Mouse (Mus musculus) heart, adult 18-20 months (tissue): ENCODE results near the gene Gm10720. TPM values are rescaled to one million over a fixed set of nuclear protein-coding genes. Genes with fewer than 3 reads are reported as not detected.
"Not testable (repeated sequence)": the region's sequence is repeated elsewhere in the genome, so short reads cannot be mapped to it uniquely, and the experiment has no call there.

Experiments used
- DNase-seq, 2 experiments: peaks; one replicate each; pipeline ENCODE4 v3.0.0; 2021 to 2022; ENCODE audit warnings: mixed read lengths in 1 of 2
- microRNA-seq, 2 experiments: library from miRNA; unstranded; fragments of <30 nt; microRNA quantifications; one replicate each; pipeline ENCODE4 v1.2.0; 2022
- total RNA-seq, 2 experiments: library from RNA; stranded (reverse); gene quantifications; 2 replicates each; pipeline ENCODE4 v1.2.3; 2021

The Gm10720 gene
- total RNA-seq, 2 experiments from 2014 or later: not detected

DNA sequence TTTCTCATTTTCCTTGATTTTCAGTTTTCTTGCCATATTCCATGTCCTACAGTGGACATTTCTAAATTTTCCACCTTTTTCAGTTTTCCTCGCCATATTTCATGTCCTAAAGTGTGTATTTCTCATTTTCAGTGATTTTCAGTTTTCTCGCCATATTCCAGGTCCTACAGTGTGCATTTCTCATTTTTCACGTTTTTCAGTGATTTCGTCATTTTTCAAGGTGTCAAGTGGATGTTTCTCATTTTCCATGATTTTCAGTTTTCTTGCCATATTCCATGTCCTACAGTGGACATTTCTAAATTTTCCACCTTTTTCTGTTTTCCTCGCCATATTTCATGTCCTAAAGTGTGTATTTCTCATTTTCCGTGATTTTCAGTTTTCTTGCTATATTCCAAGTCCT, 10.2 kb downstream of the Gm10720 start:
- peak; percentile 54 to 73 for DNase-seq

GRCm38 (mm10) chr9:3026136-3026535, 10.7 kb downstream of the Gm10720 start:
- DNase-seq: not testable (repeated sequence)

DNA sequence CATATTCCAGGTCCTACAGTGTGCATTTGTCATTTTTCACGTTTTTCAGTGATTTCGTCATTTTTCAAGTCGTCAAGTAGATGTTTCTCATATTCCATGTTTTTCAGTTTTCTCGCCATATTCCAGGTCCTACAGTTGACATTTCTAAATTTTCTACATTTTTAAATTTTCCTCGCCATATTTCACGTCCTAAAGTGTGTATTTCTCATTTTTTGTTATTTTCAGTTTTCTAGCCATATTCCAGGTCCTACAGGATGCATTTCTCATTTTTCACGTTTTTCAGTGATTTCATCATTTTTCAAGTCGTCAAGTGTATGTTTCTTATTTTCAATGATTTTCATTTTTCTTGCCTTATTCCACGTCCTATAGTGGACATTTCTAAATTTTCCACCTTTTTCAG, 11.3 kb downstream of the Gm10720 start:
- not testable (repeated sequence) for DNase-seq

DNA sequence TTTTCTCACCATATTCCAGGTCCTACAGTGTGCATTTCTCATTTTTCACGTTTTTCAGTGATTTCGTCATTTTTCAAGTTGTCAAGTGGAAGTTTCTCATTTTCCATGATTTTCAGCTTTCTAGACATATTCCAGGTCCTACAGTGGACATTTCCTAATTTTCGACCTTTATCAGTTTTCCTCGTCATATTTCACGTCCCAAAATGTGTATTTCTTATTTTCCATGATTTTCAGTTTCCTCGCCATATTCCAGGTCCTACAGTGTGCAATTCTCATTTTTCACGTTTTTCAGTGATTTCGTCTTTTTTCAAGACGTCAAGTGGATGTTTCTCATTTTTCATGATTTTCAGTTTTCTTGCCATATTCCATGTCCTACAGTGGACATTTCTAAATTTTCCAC, 11.7 kb downstream of the Gm10720 start:
- DNase-seq: not testable (repeated sequence)

DNA sequence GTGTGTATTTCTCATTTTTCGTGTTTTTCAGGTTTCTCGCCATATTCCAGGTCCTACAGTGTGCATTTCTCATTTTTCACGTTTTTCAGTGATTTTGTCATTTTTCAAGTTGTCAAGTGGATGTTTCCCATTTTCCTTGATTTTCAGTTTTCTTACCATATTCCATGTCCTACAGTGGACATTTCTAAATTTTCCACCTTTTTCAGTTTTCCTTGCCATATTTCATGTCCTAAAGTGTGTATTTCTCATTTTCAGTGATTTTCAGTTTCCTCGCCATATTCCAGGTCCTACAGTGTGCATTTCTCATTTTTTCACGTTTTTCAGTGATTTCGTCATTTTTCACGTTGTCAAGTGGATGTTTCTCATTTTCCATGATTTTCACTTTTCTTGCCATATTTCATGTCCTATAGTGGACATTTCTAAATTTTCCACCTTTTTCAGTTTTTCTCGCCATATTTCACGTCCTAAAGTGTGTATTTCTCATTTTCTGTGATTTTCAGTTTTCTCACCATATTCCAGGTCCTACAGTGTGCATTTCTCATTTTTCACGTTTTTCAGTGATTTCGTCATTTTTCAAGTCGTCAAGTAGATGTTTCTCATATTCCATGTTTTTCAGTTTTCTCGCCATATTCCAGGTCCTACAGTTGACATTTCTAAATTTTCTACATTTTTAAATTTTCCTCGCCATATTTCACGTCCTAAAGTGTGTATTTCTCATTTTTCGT, 14.0 kb downstream of the Gm10720 start:
- DNase-seq: peak; percentile 8 to 11

DNA sequence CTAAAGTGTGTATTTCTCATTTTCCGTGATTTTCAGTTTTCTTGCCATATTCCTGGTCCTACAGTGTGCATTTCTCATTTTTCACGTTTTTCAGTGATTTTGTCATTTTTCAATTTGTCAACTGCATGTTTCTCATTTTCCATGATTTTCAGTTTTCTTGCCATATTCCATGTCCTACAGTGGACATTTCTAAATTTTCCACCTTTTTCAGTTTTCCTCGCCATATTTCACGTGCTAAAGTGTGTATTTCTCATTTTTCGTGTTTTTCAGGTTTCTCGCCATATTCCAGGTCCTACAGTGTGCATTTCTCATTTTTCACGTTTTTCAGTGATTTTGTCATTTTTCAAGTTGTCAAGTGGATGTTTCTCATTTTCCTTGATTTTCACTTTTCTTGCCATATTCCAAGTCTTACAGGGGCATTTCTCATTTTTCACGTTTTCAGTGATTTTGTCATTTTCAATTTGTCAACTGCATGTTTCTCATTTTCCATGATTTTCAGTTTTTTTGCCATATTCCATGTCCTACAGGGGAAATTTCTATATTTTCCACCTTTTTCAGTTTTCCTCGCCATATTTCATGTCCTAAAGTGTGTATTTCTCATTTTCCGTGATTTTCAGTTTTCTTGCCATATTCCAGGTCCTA, 15.3 kb downstream of the Gm10720 start:
- DNase-seq: not testable (repeated sequence)

GRCm38 (mm10) chr9:3034299-3034698, 18.8 kb downstream of the Gm10720 start, which contains the start of gene Gm17535:
TSS of gene Gm17535 (plus strand) at chr9:3034599.
- DNase-seq: not testable (repeated sequence)

DNA sequence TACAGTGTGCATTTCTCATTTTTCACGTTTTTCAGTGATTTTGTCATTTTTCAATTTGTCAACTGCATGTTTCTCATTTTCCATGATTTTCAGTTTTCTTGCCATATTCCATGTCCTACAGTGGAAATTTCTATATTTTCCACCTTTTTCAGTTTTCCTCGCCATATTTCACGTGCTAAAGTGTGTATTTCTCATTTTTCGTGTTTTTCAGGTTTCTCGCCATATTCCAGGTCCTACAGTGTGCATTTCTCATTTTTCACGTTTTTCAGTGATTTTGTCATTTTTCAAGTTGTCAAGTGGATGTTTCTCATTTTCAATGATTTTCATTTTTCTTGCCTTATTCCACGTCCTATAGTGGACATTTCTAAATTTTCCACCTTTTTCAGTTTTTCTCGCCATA, 21.1 kb downstream of the Gm10720 start, which contains the start of gene Gm10715:
TSS of gene Gm10715 (plus strand) at position 301 of the 400 bp plus-strand sequence.
- DNase-seq: not testable (repeated sequence)

DNA sequence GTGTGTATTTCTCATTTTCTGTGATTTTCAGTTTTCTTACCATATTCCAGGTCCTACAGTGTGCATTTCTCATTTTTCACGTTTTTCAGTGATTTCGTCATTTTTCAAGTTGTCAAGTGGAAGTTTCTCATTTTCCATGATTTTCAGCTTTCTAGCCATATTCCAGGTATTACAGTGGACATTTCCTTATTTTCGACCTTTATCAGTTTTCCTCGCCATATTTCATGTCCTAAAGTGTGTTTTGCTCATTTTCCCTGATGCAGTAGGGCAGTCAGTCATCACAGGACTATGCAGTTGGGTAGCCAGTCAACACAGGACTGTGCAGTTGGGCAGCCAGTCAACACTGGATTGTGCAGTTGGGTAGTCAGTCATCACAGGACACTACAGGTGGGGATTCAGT, 22.7 kb downstream of the Gm10720 start:
- DNase-seq: not testable (repeated sequence)

Small RNA genes lying within 50 kb of the gene (microRNA-seq; reads per million reads assigned to microRNA genes)
- 0 reads per million in 2 experiments for gene Mir101c

Other genes with a start within 250 kb of the Gm10720 start
- not detected for gene Gm10722, start 14.7 kb upstream of the Gm10720 start, total RNA-seq
- not detected for gene Gm11168, start 12.3 kb upstream of the Gm10720 start, total RNA-seq
- gene Gm10721, start 2.5 kb upstream of the Gm10720 start, total RNA-seq: under 1 TPM; 0.57 to 0.77 TPM
- gene Gm10719, start 1.8 kb downstream of the Gm10720 start, total RNA-seq: 1 to 10 TPM in 1 of 2 experiments, not detected in 1; 1.3 TPM
- under 1 TPM; 0.47 to 0.95 TPM for gene Gm10718, start 7.9 kb downstream of the Gm10720 start, total RNA-seq
- gene Gm10717, start 9.8 kb downstream of the Gm10720 start, total RNA-seq: not detected
- gene Gm17535, start 18.9 kb downstream of the Gm10720 start, total RNA-seq: not detected
- not detected for gene Gm10715, start 21.2 kb downstream of the Gm10720 start, total RNA-seq